Mouse (Mus musculus) T-helper 2 cell (primary cell): ENCODE data around the gene Gsta3.
"Not testable (repeated sequence)": the region's sequence is repeated elsewhere in the genome, so short reads cannot be mapped to it uniquely, and the experiment has no call there.

Source experiments
- in situ Hi-C: fragments of 300-600 bp; cut with MboI, MseI; formaldehyde crosslinking; loops from one replicate; pipeline ENCODE4 v1.15.1; 2025; ENCODE audit warnings: high pct_unique_total_duplicates

The Gsta3 gene

GRCm38 (mm10) chr1:21252566-21253302 is 12.3 kb downstream of the Gsta3 start:
- in situ Hi-C loops, result no loop called here

DNA sequence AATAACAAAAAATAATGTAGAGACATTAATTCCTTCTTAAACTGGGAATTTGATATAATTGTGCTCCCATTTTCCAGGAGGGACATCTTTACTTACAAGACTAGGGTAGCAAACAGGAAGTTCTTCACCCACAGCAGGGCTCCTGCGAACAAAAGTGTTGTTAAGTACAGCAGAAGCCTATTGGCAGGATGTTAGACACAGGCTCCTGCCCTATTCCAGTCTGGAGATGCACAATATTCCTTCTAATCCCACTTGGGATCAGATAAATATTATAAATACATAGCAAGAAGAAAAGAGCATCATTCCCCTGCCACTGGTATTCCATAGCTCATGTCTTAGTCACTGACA is 12.9 kb downstream of the Gsta3 start:
- in situ Hi-C loops, result no loop called here

- in situ Hi-C loops, result no loop called here
These were observed 13.5 kb downstream of the Gsta3 start for GRCm38 (mm10) chr1:21253856-21254255.

DNA sequence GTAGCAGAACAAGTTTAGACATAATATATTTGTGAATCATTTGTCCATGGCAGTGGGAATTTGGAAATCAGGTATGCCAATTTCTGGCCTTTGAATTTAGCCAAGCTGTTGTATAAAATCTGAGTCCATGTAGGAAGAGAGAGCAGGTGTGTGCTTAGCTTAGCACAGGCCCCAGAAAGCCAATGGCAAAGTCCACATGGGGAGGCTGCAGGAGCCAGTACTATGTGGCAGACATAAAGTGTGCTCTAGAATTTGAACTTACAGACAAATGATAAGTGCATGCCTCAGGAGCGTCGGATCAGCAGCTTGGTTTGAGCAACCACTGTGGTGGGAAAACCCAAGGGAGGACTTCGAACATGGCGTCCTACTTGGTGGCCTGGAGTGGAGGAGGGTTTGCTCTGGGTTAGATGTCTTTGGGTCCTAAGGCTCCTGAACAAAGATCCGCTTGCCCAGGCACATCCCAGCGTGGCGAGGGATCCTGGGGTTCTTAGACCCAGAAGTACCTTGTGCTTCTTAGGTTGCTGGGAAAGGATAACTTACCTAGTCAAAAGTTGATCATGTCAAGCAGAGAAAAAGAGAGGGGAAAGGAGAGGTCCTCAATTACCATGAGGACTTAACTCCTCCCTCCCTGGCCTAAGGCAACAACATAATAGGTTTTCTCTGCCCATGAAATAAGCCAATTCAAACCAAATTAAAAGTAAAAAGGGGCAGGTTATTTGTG is 15.4 kb downstream of the Gsta3 start:
- in situ Hi-C loops, result no loop called here

DNA sequence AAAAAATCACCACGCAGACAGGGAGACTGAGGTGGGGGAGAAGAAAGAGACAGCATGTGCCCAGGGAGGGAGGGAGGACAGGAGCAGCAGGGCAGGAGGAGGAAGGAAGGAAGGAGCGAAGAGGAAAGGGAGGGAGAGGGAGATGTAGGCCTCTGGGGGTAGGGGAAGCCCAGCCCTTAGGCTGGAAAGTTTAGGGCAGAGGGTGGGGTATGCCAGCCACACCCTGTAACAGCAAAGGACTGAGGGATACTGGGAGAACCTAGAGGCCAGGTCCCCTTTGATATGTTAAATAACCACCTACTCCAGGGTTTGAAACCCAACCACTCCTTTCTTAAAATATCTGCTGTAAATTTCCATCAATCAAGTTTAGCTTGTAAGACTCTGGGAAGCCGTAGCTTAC is 16.0 kb downstream of the Gsta3 start:
- in situ Hi-C loops, result no loop called here

DNA sequence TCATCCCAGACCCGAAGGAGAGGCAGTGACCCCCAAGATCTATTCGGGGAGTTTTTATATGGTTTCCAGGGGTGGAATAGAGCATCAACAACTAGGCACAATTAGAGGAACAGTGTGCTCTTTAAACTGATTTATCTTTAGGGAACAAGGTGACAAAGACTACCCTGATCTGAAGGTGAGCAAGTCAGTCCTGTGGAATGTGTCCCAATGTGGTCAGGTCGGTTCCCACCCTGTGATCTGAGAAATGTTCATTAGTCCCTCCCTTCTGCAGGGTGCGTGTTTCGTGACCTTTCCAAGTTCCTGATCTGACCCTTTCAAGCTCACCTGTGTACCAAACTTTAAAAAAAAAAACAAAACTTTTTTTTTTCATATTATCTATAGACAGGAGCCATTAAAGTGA is 16.5 kb downstream of the Gsta3 start:
- in situ Hi-C loops, result no loop called here

DNA sequence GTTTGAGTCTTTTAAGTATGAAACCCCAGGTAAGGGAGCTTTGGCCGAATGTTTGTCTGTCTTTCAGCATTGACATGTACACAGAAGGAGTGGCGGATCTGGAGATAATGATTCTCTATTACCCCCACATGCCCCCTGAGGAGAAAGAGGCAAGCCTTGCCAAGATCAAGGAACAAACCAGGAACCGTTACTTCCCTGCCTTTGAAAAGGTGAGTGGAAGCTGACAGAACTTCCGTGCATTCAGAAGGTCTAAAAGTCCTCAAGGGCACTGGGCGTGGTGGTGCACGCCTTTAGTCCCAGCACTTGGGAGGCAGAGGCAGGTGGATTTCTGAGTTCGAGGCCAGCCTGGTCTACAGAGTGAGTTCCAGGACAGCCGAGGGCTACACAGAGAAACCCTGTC is 19.6 kb downstream of the Gsta3 start:
- in situ Hi-C loops, result loop anchor here (5.0 kb wide), 1 partner anchor 33 kb away; no protein-coding TSS in a partner anchor

GRCm38 (mm10) chr1:21262401-21262800 is 22.0 kb downstream of the Gsta3 start:
- in situ Hi-C loops, result loop anchor here (5.0 kb wide), 1 partner anchor 35 kb away; no protein-coding TSS in a partner anchor

GRCm38 (mm10) chr1:21263986-21264385 is 23.6 kb downstream of the Gsta3 start:
- in situ Hi-C loops, result loop anchor here (5.0 kb wide), 1 partner anchor 37 kb away; no protein-coding TSS in a partner anchor

DNA sequence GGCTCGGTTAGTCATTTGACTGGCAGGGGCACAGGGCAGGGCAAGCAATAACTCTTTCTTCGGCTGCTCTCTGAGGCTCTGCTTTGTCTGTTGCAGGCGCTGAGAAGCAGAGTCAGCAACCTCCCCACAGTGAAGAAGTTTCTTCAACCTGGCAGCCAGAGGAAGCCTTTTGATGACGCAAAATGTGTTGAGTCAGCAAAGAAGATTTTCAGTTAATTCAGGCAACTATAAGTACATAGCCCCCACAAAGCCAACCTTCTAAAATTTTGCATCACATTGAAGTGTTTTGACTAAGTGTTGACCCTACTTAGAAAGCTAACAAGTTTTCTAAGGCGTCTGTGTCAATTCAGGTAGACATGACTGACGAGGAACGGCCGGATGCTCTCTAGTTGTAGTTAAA is 24.4 kb downstream of the Gsta3 start:
- in situ Hi-C loops, result loop anchor here (5.0 kb wide), 1 partner anchor 37 kb away; no protein-coding TSS in a partner anchor

- in situ Hi-C loops, result no loop called here
These were observed 26.4 kb downstream of the Gsta3 start for GRCm38 (mm10) chr1:21266766-21267165.

DNA sequence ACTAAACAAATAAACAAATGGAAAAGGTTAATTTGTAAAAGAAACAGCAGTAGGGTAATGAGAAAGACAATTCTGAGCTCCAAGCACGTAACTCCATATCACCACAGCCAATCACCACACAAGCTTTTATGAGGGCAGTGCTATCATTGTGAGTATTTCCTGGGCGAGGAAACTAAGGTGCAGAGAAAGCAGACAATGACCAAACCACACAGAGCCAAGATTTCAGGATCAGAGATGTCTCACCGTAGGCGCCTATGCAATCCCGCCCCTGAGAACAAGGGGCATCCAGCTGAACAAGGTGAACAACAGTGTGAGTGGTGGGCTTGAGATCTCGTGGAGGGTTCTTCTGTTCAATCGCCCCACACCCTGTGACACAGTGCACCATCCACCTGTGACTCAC is 27.1 kb downstream of the Gsta3 start:
- in situ Hi-C loops, result not testable (repeated sequence)

DNA sequence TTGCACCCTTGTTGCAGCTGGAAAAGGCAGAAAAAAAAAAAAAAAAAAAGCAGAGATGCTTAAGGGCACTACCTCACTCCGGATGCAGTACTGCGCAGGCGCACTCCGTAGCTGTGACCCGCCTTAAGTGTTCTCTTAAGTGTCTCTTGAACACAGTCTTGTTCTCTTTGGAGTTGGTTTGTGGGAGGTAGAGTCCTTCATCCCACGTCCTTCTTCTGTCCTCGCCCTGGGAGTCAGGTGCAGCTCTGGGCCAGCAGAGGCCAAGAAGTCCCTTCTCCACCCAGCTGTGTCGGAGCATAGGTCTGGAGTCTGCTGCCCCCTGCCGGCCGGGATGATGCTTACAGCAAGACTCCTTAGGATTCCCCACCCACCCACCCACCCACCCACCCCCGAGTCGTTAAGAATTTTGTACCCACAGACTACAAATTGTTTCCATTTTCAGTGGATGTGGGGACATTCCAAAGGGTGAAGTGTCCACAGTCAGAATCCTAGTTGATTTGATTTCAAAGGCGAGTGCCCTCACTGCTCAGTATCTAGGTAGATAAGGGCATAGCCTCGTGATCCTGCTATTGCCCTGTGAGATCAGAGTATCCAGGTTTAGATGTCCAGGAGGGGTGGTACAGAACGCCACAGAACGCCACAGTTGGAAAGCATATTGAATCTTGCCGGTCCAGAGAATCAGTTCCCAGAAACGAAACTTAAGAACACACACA is 31.1 kb downstream of the Gsta3 start:
- in situ Hi-C loops, result no loop called here

GRCm38 (mm10) chr1:21272056-21272431 is 31.7 kb downstream of the Gsta3 start:
- in situ Hi-C loops, result no loop called here

DNA sequence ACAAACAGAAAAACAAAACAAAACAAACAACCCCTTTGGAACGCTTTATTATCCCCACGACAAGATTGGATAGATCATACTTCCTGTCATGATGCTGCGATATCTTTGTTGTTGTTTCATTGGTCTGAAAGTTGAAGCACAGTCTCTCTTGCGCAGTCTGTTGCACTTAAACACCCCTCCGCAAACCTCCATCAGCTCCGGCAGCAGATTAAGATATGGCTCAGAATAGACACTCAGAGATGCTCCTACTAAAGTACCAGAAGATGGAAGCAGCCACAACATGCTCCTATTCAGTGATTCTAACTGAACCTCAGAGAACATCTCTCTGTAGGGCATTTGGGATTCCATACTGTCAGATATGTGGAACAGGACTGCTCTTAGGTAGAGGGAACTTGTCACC is 32.7 kb downstream of the Gsta3 start:
- in situ Hi-C loops, result no loop called here

DNA sequence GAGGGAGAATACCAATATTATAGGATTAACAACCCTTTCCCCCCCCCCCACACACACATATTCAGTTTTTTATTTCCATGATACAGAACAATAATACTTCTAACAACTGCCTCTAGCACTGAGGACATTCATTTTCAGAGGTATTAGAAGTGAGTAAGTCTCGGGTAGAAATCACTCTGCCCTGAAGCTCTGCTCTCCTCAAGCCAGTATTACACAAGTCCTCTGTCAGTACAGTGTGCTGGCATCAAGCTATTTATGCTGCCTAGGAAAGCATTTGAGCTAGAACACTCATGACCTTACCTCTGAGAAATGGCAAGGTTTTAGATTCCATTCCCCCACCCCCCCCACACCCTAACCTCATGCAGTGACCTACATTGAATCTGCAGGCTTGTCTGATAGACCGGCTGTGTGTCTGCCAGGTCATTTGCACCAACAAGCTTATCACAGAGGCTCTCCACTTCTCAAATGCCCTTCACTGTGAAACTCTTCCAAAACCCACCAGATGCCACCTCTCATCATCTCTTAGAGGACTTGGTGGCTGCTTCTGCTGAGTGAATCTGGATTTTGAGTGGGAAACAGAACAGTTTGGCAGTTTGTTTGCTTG is 34.1 kb downstream of the Gsta3 start:
- in situ Hi-C loops, result loop anchor here (5.0 kb wide), 1 partner anchor 63 kb away; no protein-coding TSS in a partner anchor

DNA sequence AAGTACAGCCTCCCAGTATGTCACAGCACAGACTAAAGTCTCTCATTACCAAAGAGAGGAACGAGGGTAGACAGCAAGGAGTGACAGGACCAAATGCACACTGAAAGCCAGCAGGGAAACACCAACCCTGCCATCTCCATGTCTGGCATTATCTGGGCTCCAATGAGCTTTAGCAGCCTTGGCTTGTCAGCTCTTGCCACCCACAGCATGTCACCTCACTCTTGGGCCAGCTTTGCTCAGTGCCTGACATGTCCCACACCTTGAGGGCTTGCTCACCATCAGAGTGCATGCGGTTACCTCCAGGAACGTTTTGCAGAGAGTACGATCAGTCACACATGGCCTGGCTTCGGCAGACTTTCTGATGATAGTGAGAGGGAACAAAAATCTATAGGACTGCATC is 35.0 kb downstream of the Gsta3 start:
- in situ Hi-C loops, result loop anchor here (5.0 kb wide), 1 partner anchor 62 kb away; no protein-coding TSS in a partner anchor

- in situ Hi-C loops, result loop anchor here (5.0 kb wide), 1 partner anchor 61 kb away; no protein-coding TSS in a partner anchor
These were observed 35.8 kb downstream of the Gsta3 start for GRCm38 (mm10) chr1:21276158-21276557.

DNA sequence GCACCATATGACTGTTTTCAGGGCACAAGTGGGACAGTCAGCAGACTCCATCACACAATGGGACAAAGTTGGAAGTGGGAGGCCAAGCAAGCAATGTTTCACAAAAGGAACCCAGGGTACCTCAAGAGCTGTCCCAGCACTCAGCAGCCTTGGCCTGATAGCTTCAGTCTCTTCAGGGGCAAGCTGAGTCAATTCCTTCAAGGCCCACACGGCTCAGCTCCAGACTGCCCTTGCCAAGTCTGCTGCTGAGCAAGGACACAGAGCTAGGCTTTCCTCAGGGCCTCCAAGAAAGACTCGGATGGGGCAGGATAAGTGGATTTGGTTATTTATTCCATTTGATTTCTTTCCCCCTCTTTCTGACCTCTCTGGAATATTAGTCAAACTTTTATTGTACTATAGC is 39.9 kb downstream of the Gsta3 start:
- in situ Hi-C loops, result no loop called here

DNA sequence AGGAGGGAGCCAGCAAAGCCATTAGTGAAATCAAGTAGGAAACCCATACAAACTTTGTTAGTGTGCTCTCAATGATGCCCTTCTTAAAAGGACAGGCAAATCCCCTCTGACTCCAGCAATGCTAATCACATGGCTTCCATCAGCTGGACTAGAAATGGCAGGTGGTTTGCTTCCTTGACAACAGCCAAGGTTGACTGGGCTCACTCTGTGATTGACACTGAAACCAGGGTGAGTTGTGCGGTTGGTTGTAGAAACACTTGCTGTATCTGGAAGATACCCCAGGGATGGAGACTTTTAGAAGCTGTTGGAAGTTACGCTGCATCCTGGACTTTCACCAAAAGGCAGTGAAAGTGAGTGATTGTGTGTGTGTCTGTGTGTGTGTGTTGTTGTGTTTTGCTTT is 44.3 kb downstream of the Gsta3 start:
- in situ Hi-C loops, result not testable (repeated sequence)

DNA sequence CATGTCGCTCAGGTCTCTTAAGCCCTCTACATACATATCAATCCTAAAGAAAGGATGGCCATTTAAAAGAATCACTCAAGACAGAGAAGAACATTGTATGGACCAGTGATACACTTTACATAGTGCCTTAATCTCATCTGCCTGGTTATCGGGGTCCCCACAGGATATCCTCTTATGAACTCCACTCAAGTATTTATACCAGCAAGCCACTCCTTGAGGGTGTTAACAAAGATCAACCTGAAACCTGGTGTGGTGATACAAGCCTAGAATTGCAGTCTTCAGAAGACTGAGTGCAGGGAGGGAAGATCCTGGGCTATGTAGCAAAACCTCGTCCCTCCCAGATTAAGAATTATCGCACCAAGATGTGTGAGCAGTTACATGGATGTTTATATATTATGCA is 51.0 kb downstream of the Gsta3 start:
- in situ Hi-C loops, result no loop called here

- in situ Hi-C loops, result no loop called here
These were observed 52.2 kb downstream of the Gsta3 start for GRCm38 (mm10) chr1:21292590-21292989.
